Comparison of ENCODE assay signal across 21 mouse cellular contexts in genomic region chr2:80286397-80286796, GRCm38 (mm10). TPM values are rescaled to one million over a fixed set of nuclear protein-coding genes. Genes with fewer than 3 reads are reported as not detected.
DNase-seq lines count a peak whose midpoint lies in the region; ATAC-seq and TF ChIP-seq lines count a peak whose summit lies in the region.
"Had no signal": no experiment of that assay in that cellular context is flagged by ENCODE, and none has a peak within 500 bp of the region (broad histone marks: within the 10 kb centered on the region; RNA-seq: fewer than 3 reads in every experiment).

No protein-coding gene starts in this region.

- H3K9ac ChIP-seq in forebrain, embryonic 16.5 days (replicated peaks; ENCODE audit: low read depth, low read length): no peak overlapping the region
- H3K9ac ChIP-seq in forebrain, postnatal 0 days: no peak overlapping the region
- no peak overlapping the region for H3K9ac ChIP-seq in hindbrain, embryonic 14.5 days
- no peak overlapping the region for H3K9ac ChIP-seq in hindbrain, embryonic 16.5 days (ENCODE audit: low read depth, low read length)
- H3K9ac ChIP-seq: heart, embryonic 13.5 days; hindbrain, embryonic 15.5 days had no signal

- no peak for DNase-seq in forebrain, postnatal 0 days
- peak; percentile 42 for DNase-seq in hindbrain, embryonic 14.5 days (ENCODE audit: low spot score)
- peak; percentile 35 for DNase-seq in retina, embryonic 14.5 days (ENCODE audit: low spot score)
- no peak for DNase-seq in left cerebral cortex, adult 2 months (ENCODE audit: extremely low spot score in 1 of 2, low spot score in 2 of 2)
- DNase-seq: adrenal gland, adult 8-10 months; adrenal gland, postnatal 36 days; cerebellum, adult 2 months; cerebellum, postnatal 10 days; gastrocnemius, postnatal 14 days; heart, postnatal 36 days; kidney, adult 11 months; kidney, adult 9 months had no signal

- H3K4me1 ChIP-seq in forebrain, embryonic 16.5 days (replicated peaks; ENCODE audit: control insufficient read depth, insufficient read depth, low read length): peaks cover 3% of the 10 kb centered on the region
- H3K4me1 ChIP-seq in forebrain, postnatal 0 days (ENCODE audit: insufficient read depth): no peaks in the 10 kb centered on the region
- H3K4me1 ChIP-seq in hindbrain, embryonic 14.5 days (replicated peaks; ENCODE audit: control insufficient read depth, insufficient read depth, low read length): no peaks in the 10 kb centered on the region
- no peaks in the 10 kb centered on the region for H3K4me1 ChIP-seq in hindbrain, embryonic 16.5 days (ENCODE audit: control insufficient read depth, insufficient read depth, low read depth, low read length)
- H3K4me1 ChIP-seq: embryonic facial prominence, embryonic 10.5 days; heart, embryonic 13.5 days; hindbrain, embryonic 15.5 days had no signal

- intact Hi-C loops in left cerebral cortex, adult 2 months (cut with DNase I): no loop called here

- no peak overlapping the region for H3K4me2 ChIP-seq in forebrain, embryonic 16.5 days (ENCODE audit: low read length)
- H3K4me2 ChIP-seq in forebrain, postnatal 0 days (ENCODE audit: low read depth): no peak overlapping the region
- no peak overlapping the region for H3K4me2 ChIP-seq in hindbrain, embryonic 14.5 days (replicated peaks)
- no peak overlapping the region for H3K4me2 ChIP-seq in hindbrain, embryonic 16.5 days (ENCODE audit: low read length)
- H3K4me2 ChIP-seq: heart, embryonic 13.5 days; hindbrain, embryonic 15.5 days had no signal

- no peak for TF ChIP-seq CTCF in forebrain, postnatal 0 days (IDR thresholded peaks at IDR 0.05; ENCODE audit: low read depth)
- TF ChIP-seq CTCF in left cerebral cortex, adult 2 months (IDR thresholded peaks at IDR 0.05): no peak

- WGBS in forebrain, embryonic 16.5 days: 46% methylated on average over 4 of the region's 4 CpGs
- 39% methylated on average over 4 of the region's 4 CpGs for WGBS in forebrain, postnatal 0 days
- WGBS in hindbrain, embryonic 14.5 days: 64% methylated on average over 4 of the region's 4 CpGs
- 57% methylated on average over 4 of the region's 4 CpGs for WGBS in hindbrain, embryonic 16.5 days

- H3K36me3 ChIP-seq in forebrain, embryonic 16.5 days (ENCODE audit: control insufficient read depth, insufficient read depth): no peaks in the 10 kb centered on the region
- H3K36me3 ChIP-seq in forebrain, postnatal 0 days (ENCODE audit: insufficient read depth): no peaks in the 10 kb centered on the region
- no peaks in the 10 kb centered on the region for H3K36me3 ChIP-seq in hindbrain, embryonic 14.5 days (replicated peaks; ENCODE audit: control insufficient read depth, insufficient read depth)
- H3K36me3 ChIP-seq in hindbrain, embryonic 16.5 days (ENCODE audit: control insufficient read depth, insufficient read depth, low read length): no peaks in the 10 kb centered on the region
- H3K36me3 ChIP-seq: embryonic facial prominence, embryonic 10.5 days; heart, embryonic 13.5 days; hindbrain, embryonic 15.5 days had no signal

- no peak overlapping the region for H3K27ac ChIP-seq in forebrain, embryonic 16.5 days (ENCODE audit: low read length)
- no peak overlapping the region for H3K27ac ChIP-seq in forebrain, postnatal 0 days (ENCODE audit: low read depth, low read length)
- no peak overlapping the region for H3K27ac ChIP-seq in hindbrain, embryonic 14.5 days
- H3K27ac ChIP-seq in hindbrain, embryonic 16.5 days (ENCODE audit: low read depth, low read length): no peak overlapping the region
- H3K27ac ChIP-seq in left cerebral cortex, adult 2 months: no peak overlapping the region
- H3K27ac ChIP-seq: embryonic facial prominence, embryonic 10.5 days; heart, embryonic 13.5 days; hindbrain, embryonic 15.5 days had no signal

- no peaks in the 10 kb centered on the region for H3K27me3 ChIP-seq in forebrain, embryonic 16.5 days (replicated peaks; ENCODE audit: control insufficient read depth, insufficient read depth, low read length)
- no peaks in the 10 kb centered on the region for H3K27me3 ChIP-seq in forebrain, postnatal 0 days (ENCODE audit: insufficient read depth, low read length)
- H3K27me3 ChIP-seq in hindbrain, embryonic 14.5 days (ENCODE audit: control insufficient read depth, insufficient read depth, low read length): no peaks in the 10 kb centered on the region
- H3K27me3 ChIP-seq in hindbrain, embryonic 16.5 days (replicated peaks; ENCODE audit: control insufficient read depth, insufficient read depth, low read length): no peaks in the 10 kb centered on the region
- H3K27me3 ChIP-seq: heart, embryonic 13.5 days; hindbrain, embryonic 15.5 days had no signal

- H3K4me3 ChIP-seq in forebrain, embryonic 16.5 days (replicated peaks; ENCODE audit: low read length): no peak overlapping the region
- H3K4me3 ChIP-seq in forebrain, postnatal 0 days (ENCODE audit: low read depth, low read length): no peak overlapping the region
- no peak overlapping the region for H3K4me3 ChIP-seq in hindbrain, embryonic 14.5 days (replicated peaks; ENCODE audit: low read length)
- no peak overlapping the region for H3K4me3 ChIP-seq in hindbrain, embryonic 16.5 days (ENCODE audit: low read length)
- no peak overlapping the region for H3K4me3 ChIP-seq in left cerebral cortex, adult 2 months
- H3K4me3 ChIP-seq: embryonic facial prominence, embryonic 10.5 days; heart, embryonic 13.5 days; hindbrain, embryonic 15.5 days had no signal

- peak; percentile 77 for ATAC-seq in forebrain, embryonic 16.5 days
- ATAC-seq in forebrain, postnatal 0 days: no peak
- 0 out of 2 replicates have a peak, but pooled peaks have one; percentile 48 for ATAC-seq in hindbrain, embryonic 14.5 days (ENCODE audit: low FRiP score)
- ATAC-seq in hindbrain, embryonic 16.5 days: no peak

- H3K9me3 ChIP-seq in forebrain, embryonic 16.5 days (ENCODE audit: control insufficient read depth, low read length): no peaks in the 10 kb centered on the region
- no peaks in the 10 kb centered on the region for H3K9me3 ChIP-seq in forebrain, postnatal 0 days (ENCODE audit: low read length)
- no peaks in the 10 kb centered on the region for H3K9me3 ChIP-seq in hindbrain, embryonic 14.5 days (ENCODE audit: control insufficient read depth, low read length)
- H3K9me3 ChIP-seq in hindbrain, embryonic 16.5 days (ENCODE audit: control insufficient read depth, low read length): no peaks in the 10 kb centered on the region
- H3K9me3 ChIP-seq: heart, embryonic 13.5 days; hindbrain, embryonic 15.5 days had no signal

RNA-seq across cellular contexts. Expression of gene Prdx6b, which starts 5.9 kb away (rescaled TPM):
- polyA plus RNA-seq in forebrain, embryonic 16.5 days (2015; fragmentation: Nextera tagmentation; extraction: Ambion mirVana): not detected in 2 replicates
- not detected in 2 replicates for total RNA-seq in forebrain, postnatal 0 days (2014; rRNA removed)
- not detected in 2 replicates for polyA plus RNA-seq in forebrain, postnatal 0 days (2015; fragmentation: Nextera tagmentation; extraction: Ambion mirVana)
- not detected in 2 replicates for polyA plus RNA-seq in hindbrain, embryonic 14.5 days (2014; fragmentation: Nextera tagmentation; extraction: Ambion mirVana)
- not detected in 2 replicates for polyA plus RNA-seq in hindbrain, embryonic 16.5 days (2015; fragmentation: Nextera tagmentation; extraction: Ambion mirVana)
- total RNA-seq in left cerebral cortex, adult 2 months (2021): not detected
- total RNA-seq: adrenal gland, adult 8-10 months; adrenal gland, postnatal 36 days; ES-E14; gastrocnemius, adult 18-20 months; gastrocnemius, postnatal 14 days; heart, postnatal 36 days had no signal
- polyA plus RNA-seq: cerebellum, adult 2 months; embryonic facial prominence, embryonic 10.5 days; embryonic facial prominence, embryonic 14.5 days; heart, embryonic 13.5 days; heart, postnatal 0 days; hindbrain, embryonic 15.5 days had no signal

RNA-seq across cellular contexts. Expression of gene Dnajc10, which starts 28.9 kb away (rescaled TPM):
- 58.9 and 61.4 TPM in 2 replicates for polyA plus RNA-seq in forebrain, embryonic 16.5 days (2015; fragmentation: Nextera tagmentation; extraction: Ambion mirVana)
- total RNA-seq in forebrain, postnatal 0 days (2014; rRNA removed): 69.6 and 79.8 TPM in 2 replicates
- 42.1 and 53.4 TPM in 2 replicates for polyA plus RNA-seq in forebrain, postnatal 0 days (2015; fragmentation: Nextera tagmentation; extraction: Ambion mirVana)
- polyA plus RNA-seq in hindbrain, embryonic 14.5 days (2014; fragmentation: Nextera tagmentation; extraction: Ambion mirVana): 72.7 and 78.6 TPM in 2 replicates
- polyA plus RNA-seq in hindbrain, embryonic 16.5 days (2015; fragmentation: Nextera tagmentation; extraction: Ambion mirVana): 61.6 and 65.3 TPM in 2 replicates
- total RNA-seq in left cerebral cortex, adult 2 months (2021): 10 to 100 TPM; 66.2 to 70.1 TPM

Comparison
In these comparisons a context has a peak if more than half of its experiments do, and no peak if none do; other contexts are left out.
1. ATAC-seq: peak in forebrain, embryonic 16.5 days (single experiment) and hindbrain, embryonic 14.5 days (single experiment); none in forebrain, postnatal 0 days (single experiment) and hindbrain, embryonic 16.5 days (single experiment).
2. DNase-seq: peak in hindbrain, embryonic 14.5 days (single experiment) and retina, embryonic 14.5 days (single experiment); none in forebrain, postnatal 0 days (single experiment) and left cerebral cortex, adult 2 months (0 of 2).